Mouse (Mus musculus): ENCODE measurements at regions not wholly inside any gene's neighbourhood (a gene's known extent, or its start where the extent isn't known, plus 50 kb on each side); places are given as distances from the start of the nearest gene placed in this dataset.

GRCm38 (mm10) chr7:129814149-129814860 lies 222.6 kb downstream of the Wdr11 start:
- DNase-seq (ENCODE audit: low read depth, low spot score) = peak; percentile 46

- no peak for DNase-seq (ENCODE audit: low read depth, low spot score)
These were observed 227.2 kb downstream of the Wdr11 start for GRCm38 (mm10) chr7:129818833-129819232.

- no peak for DNase-seq (ENCODE audit: low read depth, low spot score)
These were observed 228.0 kb downstream of the Wdr11 start for GRCm38 (mm10) chr7:129819651-129820050.

DNA sequence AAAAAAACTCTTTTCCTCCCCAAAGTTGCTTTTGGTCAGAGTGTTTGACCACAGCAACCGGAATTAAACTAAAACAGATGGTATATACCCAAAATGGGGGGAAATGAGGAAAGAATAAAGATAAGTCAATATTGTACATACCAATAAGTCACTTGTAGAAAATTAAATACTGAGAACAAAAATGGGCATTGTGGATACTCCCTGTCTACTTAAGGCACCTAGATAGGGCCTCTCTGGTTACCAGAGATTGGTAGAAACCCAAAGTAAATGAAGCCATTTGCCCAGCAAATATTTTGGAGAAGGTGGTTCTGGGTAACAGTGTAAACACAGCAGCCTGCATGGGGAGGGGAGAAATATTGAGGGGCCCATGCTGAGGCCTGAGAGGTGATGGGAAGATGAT lies 237.3 kb downstream of the Wdr11 start:
- DNase-seq (ENCODE audit: low read depth, low spot score) = no peak

DNA sequence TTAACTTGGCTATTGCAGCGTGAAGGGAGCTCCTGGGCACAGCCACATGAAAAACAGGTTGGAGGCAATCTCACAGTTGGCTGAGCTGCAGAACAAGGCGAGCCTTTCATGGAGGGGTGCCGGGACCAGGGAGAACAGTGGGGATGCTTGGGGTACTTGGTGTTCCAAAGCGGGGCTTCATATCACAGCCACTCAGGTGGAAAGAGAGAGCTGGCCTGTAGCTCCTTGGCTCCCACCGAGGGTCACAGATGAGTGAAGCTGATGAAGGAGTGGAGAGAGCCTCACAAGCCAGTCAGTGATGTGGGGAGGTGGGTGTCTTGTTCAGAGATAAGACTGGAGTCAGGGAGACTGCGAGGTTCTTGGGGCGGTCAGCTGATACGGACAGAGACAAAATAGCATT lies 241.2 kb downstream of the Wdr11 start:
- no peak for DNase-seq (ENCODE audit: low read depth, low spot score)

- DNase-seq (ENCODE audit: low read depth, low spot score) = no peak
These were observed 250.8 kb downstream of the Wdr11 start for GRCm38 (mm10) chr7:129842303-129843122.

GRCm38 (mm10) chr7:129847136-129847535 lies 255.5 kb downstream of the Wdr11 start:
- no peak for DNase-seq (ENCODE audit: low read depth, low spot score)

- DNase-seq (ENCODE audit: low read depth, low spot score) = no peak
These were observed 261.9 kb downstream of the Wdr11 start for GRCm38 (mm10) chr7:129853596-129853995.

GRCm38 (mm10) chr7:129854942-129855341 lies 263.3 kb downstream of the Wdr11 start:
- DNase-seq (ENCODE audit: low read depth, low spot score) = no peak

- DNase-seq (ENCODE audit: low read depth, low spot score) = no peak
These were observed 271.3 kb downstream of the Wdr11 start for GRCm38 (mm10) chr7:129862966-129863365.

- no peak for DNase-seq (ENCODE audit: low read depth, low spot score)
These were observed 273.9 kb downstream of the Wdr11 start for GRCm38 (mm10) chr7:129865536-129865935.

GRCm38 (mm10) chr7:129872208-129872790 lies 280.6 kb downstream of the Wdr11 start:
- no peak for DNase-seq (ENCODE audit: low read depth, low spot score)

DNA sequence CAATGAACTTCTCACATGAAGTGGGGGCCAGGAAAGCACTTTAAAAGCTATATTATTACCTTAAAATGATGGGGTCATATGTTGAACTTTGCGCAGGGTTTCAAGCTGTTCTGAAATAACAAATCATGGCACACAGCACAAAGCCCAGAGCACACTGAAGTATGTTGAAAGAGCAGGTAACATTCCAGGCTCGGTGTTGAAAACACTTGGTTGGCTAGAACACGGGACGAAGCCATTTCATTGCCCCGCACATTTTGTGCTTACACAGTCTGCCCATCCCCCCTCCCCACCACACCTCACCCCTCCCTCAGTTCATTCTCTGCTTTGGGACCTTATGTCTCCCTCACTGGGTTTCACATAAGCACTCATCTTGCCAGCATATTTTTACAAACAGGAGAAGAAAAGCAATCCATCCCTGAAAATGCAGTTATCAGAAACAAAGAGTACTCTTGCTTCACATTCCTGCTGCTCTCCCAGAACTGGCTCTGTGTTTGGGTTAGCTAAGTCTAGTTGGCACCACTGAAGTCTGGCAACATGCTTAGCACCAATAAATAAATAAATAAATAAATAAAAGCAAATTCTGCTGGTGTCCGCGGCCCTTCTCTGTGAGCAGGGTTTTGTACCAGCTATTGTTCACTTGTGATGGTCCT lies 284.7 kb downstream of the Wdr11 start:
- DNase-seq (ENCODE audit: low read depth, low spot score) = no peak

DNA sequence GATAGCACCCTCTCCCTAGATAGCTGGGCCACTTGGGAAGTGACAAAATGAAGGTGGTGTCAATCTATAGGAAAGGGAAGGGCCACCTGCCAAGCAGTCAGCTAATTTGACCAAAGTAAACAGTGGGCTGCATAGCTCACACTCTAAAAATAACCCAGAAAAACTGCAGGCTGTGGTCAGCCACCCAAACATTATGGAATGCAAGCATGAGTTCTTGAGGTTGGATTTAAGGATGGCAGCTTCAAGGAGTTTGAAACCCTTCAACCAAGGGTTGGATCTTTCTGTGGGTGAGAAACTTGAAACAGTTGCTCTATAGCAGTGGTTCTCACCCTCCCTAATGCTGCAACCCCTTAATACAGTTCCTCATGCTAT lies 285.2 kb downstream of the Wdr11 start:
- DNase-seq (ENCODE audit: low read depth, low spot score) = no peak

DNA sequence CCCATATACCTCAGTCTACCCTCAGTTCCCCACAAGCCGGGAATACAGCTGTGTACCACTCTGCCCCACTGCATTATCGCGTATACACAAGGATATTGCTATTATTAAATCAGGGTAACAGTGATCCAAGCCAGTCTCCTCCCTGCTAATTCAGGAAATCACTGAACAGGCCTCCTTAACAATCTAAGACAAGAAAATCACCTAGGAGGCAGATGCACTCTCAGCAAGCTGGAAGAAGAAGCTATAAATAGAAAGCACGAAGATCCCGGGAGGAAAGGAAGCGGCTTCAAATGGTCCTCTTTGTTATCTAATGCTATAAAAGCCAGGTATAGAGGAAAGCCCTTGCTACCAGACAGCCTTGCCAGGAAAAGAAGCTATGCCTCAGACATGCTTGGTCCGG lies 304.6 kb downstream of the Wdr11 start:
- no peak for DNase-seq (ENCODE audit: low read depth, low spot score)

DNA sequence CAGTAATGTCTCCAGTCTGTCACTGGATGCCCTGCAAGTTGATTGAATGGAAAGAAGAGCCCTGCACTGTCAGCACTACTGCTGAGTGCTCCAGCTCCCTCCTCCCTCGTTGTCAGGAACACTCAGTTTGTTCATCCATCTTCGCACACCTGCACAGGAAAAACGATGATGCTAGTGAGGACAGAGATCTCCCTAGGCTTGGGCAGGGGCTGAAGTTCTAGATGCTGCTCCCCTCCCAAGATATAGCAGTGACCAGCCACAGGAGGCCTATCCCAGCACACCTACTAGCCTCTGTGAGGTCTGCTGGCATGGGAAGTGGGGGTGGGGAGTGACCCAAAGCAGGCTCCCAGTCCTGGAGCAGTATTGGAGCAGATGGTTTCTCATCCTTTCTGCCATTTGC lies 305.8 kb downstream of the Wdr11 start:
- DNase-seq (ENCODE audit: low read depth, low spot score) = no peak

DNA sequence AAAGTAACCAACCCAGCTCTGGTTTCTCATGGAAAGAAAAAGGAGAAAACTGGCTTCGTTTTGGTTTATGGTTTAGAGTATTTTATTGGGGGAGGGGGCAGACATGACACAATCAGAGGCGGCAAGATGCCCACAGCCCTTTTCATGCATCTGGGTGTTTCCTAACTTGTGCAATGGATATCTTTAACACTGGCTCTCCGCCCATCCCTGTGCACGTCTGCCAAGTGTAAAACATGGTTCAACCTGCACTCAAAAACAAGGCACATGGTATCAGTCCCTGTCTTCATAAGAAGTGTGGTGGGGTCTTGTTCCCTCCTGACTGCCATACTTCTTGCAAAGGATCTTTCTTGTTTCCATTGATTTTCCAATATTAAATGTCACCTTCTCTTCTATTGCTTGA lies 310.6 kb downstream of the Wdr11 start:
- DNase-seq (ENCODE audit: low read depth, low spot score) = no peak

DNA sequence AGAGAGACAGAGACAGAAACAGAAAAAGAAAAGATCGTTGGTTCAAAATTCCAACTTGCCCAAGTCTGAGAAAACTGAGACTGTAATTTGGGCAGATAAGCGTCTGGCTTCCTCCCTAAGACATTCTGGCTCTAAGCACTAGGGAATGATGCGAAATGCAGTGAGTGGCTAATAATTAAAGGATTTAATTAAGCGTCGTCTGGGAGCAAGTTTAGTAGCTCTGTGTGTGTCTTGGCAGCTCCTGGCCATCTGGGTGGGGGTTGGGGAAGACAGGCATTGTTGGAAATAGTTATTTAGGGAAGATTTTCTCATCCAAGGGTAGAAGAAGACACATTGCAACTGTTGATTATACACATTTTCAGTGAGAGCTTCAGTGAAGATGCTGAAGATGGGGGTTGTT lies 311.5 kb downstream of the Wdr11 start:
- no peak for DNase-seq (ENCODE audit: low read depth, low spot score)

DNA sequence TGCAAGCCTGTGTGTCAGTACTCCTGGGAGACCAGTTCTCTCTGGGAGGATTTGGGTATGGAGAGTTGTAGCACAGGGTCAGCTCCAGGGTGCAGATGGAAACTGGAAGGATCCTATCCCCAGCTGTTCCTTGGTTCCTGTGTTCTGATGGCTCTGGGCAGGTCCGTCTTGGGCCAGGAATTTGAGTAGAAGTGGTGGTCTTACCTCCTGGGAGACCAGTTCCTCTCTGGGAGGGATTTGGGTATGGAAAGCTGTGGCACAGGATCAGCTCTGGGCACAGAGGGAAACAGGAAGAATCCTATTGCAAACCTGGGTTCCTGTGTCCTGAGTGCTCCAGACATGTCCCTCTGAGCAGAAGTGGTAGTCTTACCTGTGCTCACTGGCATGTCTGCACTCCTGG lies 314.5 kb downstream of the Wdr11 start:
- DNase-seq (ENCODE audit: low read depth, low spot score) = no peak

DNA sequence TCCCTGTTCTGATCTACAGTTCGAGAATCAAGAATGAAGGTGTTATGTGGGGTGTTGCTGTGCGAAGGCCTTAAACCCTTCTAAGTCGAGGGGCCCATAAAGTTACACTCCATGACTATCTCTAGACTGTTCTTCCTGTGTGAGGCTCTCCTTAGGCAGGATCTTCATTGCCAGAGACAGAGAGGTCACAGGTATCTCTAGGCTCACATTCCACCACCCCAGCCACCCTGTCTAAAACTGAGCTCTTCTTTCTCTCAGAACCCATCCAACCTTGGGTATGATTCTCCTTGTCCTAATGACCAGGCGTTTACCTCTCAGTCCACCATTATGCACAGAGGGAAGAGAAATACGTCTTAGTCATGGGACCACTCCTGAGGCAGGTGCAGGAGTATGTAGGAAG lies 317.2 kb downstream of the Wdr11 start:
- no peak for DNase-seq (ENCODE audit: low read depth, low spot score)

DNA sequence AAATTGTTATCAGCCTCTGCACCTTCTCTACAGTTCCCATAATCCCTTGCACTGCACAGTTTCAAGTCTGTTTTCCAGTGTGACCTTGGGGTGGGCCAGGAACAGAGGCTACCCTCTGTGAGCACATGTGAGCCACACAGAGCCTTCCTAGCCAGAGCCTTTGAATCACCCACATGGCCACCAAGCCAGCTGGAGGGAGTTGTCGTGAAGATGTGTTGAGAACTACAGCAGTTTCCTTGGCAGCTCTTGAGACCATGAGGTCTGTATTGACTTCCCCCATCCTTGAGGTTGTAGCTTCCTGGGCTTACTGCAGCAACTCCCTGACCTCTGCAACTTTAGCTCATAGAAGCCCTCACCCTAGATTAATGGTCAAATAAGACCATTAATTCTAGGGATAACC lies 318.1 kb downstream of the Wdr11 start:
- no peak for DNase-seq (ENCODE audit: low read depth, low spot score)

- no peak for DNase-seq (ENCODE audit: low read depth, low spot score)
These were observed 319.2 kb downstream of the Wdr11 start for GRCm38 (mm10) chr7:129910826-129911225.

Measured in CD4-positive, CD25-positive, alpha-beta regulatory T cell, adult 2 months (primary cell).